Mouse (Mus musculus): ENCODE data around the gene Usp24. TPM values are rescaled to one million over a fixed set of nuclear protein-coding genes. Genes with fewer than 3 reads are reported as not detected.
"Not testable (repeated sequence)": the region's sequence is repeated elsewhere in the genome, so short reads cannot be mapped to it uniquely, and the experiment has no call there.

Gene Usp24
- polyA plus RNA-seq, 1 experiment from 2014 or later, result 6.7 TPM

- no peaks in the 10 kb centered on the region for H3K9me3 ChIP-seq (ENCODE audit: control insufficient read depth, low read length)
- no peak for ATAC-seq (ENCODE audit: low FRiP score, low TSS enrichment)
- H3K4me1 ChIP-seq (replicated peaks; ENCODE audit: control insufficient read depth, insufficient read depth), result no peaks in the 10 kb centered on the region
- no peaks in the 10 kb centered on the region for H3K27me3 ChIP-seq (ENCODE audit: control insufficient read depth, insufficient read depth, low read length)
- no peak overlapping the region for H3K4me3 ChIP-seq (ENCODE audit: low read depth, low read length)
- H3K27ac ChIP-seq (replicated peaks), result no peak overlapping the region
- TF ChIP-seq CTCF (IDR thresholded peaks at IDR 0.05; ENCODE audit: low read depth) (no peak), EP300 (optimal IDR thresholded peaks at IDR 0.05) (no peak)
- H3K4me2 ChIP-seq (replicated peaks; ENCODE audit: low read depth), result no peak overlapping the region
- H3K36me3 ChIP-seq (ENCODE audit: control insufficient read depth, insufficient read depth, low read length), result no peaks in the 10 kb centered on the region
- DNase-seq (ENCODE audit: low spot score), result no peak
- no peak overlapping the region for H3K9ac ChIP-seq (ENCODE audit: low read length)
- 74% methylated on average over 3 of the region's 3 CpGs for WGBS
Observed at GRCm38 (mm10) chr4:106333071-106333470, 17.1 kb downstream of the Usp24 start.

GRCm38 (mm10) chr4:106333584-106333983 is 17.6 kb downstream of the Usp24 start:
- Histone ChIP-seq H3K4me3 (ENCODE audit: low read depth, low read length) (no peak overlapping the region), H3K27me3 (ENCODE audit: control insufficient read depth, insufficient read depth, low read length) (no peaks in the 10 kb centered on the region), H3K4me2 (replicated peaks; ENCODE audit: low read depth) (no peak overlapping the region), H3K27ac (replicated peaks) (no peak overlapping the region), H3K36me3 (ENCODE audit: control insufficient read depth, insufficient read depth, low read length) (no peaks in the 10 kb centered on the region), H3K4me1 (replicated peaks; ENCODE audit: control insufficient read depth, insufficient read depth) (no peaks in the 10 kb centered on the region), H3K9me3 (ENCODE audit: control insufficient read depth, low read length) (no peaks in the 10 kb centered on the region), H3K9ac (ENCODE audit: low read length) (no peak overlapping the region)
- 60% methylated on average over 2 of the region's 2 CpGs for WGBS
- ATAC-seq (ENCODE audit: low FRiP score, low TSS enrichment) (no peak), DNase-seq (ENCODE audit: low spot score) (no peak)
- TF ChIP-seq CTCF (IDR thresholded peaks at IDR 0.05; ENCODE audit: low read depth) (no peak), EP300 (optimal IDR thresholded peaks at IDR 0.05) (no peak)

- WGBS, result 61% methylated on average over 1 of the region's 1 CpGs
- no peak overlapping the region for H3K4me3 ChIP-seq (ENCODE audit: low read depth, low read length)
- H3K27ac ChIP-seq (replicated peaks), result no peak overlapping the region
- H3K36me3 ChIP-seq (ENCODE audit: control insufficient read depth, insufficient read depth, low read length), result no peaks in the 10 kb centered on the region
- no peak overlapping the region for H3K4me2 ChIP-seq (replicated peaks; ENCODE audit: low read depth)
- no peaks in the 10 kb centered on the region for H3K9me3 ChIP-seq (ENCODE audit: control insufficient read depth, low read length)
- DNase-seq (ENCODE audit: low spot score) (no peak), ATAC-seq (ENCODE audit: low FRiP score, low TSS enrichment) (no peak)
- no peaks in the 10 kb centered on the region for H3K27me3 ChIP-seq (ENCODE audit: control insufficient read depth, insufficient read depth, low read length)
- TF ChIP-seq EP300 (optimal IDR thresholded peaks at IDR 0.05), result no peak
- TF ChIP-seq CTCF (IDR thresholded peaks at IDR 0.05; ENCODE audit: low read depth), result no peak
- H3K4me1 ChIP-seq (replicated peaks; ENCODE audit: control insufficient read depth, insufficient read depth), result no peaks in the 10 kb centered on the region
- no peak overlapping the region for H3K9ac ChIP-seq (ENCODE audit: low read length)
Observed at GRCm38 (mm10) chr4:106335858-106336257, 19.8 kb downstream of the Usp24 start.

- Histone ChIP-seq H3K4me1 (replicated peaks; ENCODE audit: control insufficient read depth, insufficient read depth) (no peaks in the 10 kb centered on the region), H3K27ac (replicated peaks) (no peak overlapping the region), H3K9ac (ENCODE audit: low read length) (no peak overlapping the region), H3K4me3 (ENCODE audit: low read depth, low read length) (no peak overlapping the region), H3K4me2 (replicated peaks; ENCODE audit: low read depth) (no peak overlapping the region), H3K9me3 (ENCODE audit: control insufficient read depth, low read length) (no peaks in the 10 kb centered on the region), H3K36me3 (ENCODE audit: control insufficient read depth, insufficient read depth, low read length) (peaks cover 12% of the 10 kb centered on the region), H3K27me3 (ENCODE audit: control insufficient read depth, insufficient read depth, low read length) (no peaks in the 10 kb centered on the region)
- DNase-seq (ENCODE audit: low spot score) (no peak), ATAC-seq (ENCODE audit: low FRiP score, low TSS enrichment) (no peak)
- TF ChIP-seq CTCF (IDR thresholded peaks at IDR 0.05; ENCODE audit: low read depth) (no peak), EP300 (optimal IDR thresholded peaks at IDR 0.05) (no peak)
- 88% methylated on average over 1 of the region's 1 CpGs for WGBS
Observed at GRCm38 (mm10) chr4:106347664-106348063, 31.7 kb downstream of the Usp24 start.

GRCm38 (mm10) chr4:106355025-106355424 is 39.0 kb downstream of the Usp24 start:
- H3K9me3 ChIP-seq (ENCODE audit: control insufficient read depth, low read length), result not testable (repeated sequence)
- 93% methylated on average over 2 of the region's 2 CpGs for WGBS

GRCm38 (mm10) chr4:106370013-106370412 is 54.0 kb downstream of the Usp24 start:
- TF ChIP-seq CTCF (IDR thresholded peaks at IDR 0.05; ENCODE audit: low read depth) (no peak), EP300 (optimal IDR thresholded peaks at IDR 0.05) (no peak)
- Histone ChIP-seq H3K27ac (replicated peaks) (no peak overlapping the region), H3K4me3 (ENCODE audit: low read depth, low read length) (no peak overlapping the region), H3K4me1 (replicated peaks; ENCODE audit: control insufficient read depth, insufficient read depth) (no peaks in the 10 kb centered on the region), H3K9ac (ENCODE audit: low read length) (no peak overlapping the region), H3K9me3 (ENCODE audit: control insufficient read depth, low read length) (no peaks in the 10 kb centered on the region), H3K27me3 (ENCODE audit: control insufficient read depth, insufficient read depth, low read length) (no peaks in the 10 kb centered on the region), H3K36me3 (ENCODE audit: control insufficient read depth, insufficient read depth, low read length) (peaks cover 10% of the 10 kb centered on the region), H3K4me2 (replicated peaks; ENCODE audit: low read depth) (no peak overlapping the region)
- DNase-seq (ENCODE audit: low spot score), result no peak
- WGBS, result 84% methylated on average over 6 of the region's 6 CpGs
- ATAC-seq (ENCODE audit: low FRiP score, low TSS enrichment), result no peak

More at GRCm38 (mm10) chr4:106355025-106355424, 39.0 kb downstream of the Usp24 start:
- not testable (repeated sequence) for H3K4me2 ChIP-seq (replicated peaks; ENCODE audit: low read depth); H3K4me1 ChIP-seq (replicated peaks; ENCODE audit: control insufficient read depth, insufficient read depth); H3K9ac ChIP-seq (ENCODE audit: low read length); DNase-seq (ENCODE audit: low spot score); H3K27me3 ChIP-seq (ENCODE audit: control insufficient read depth, insufficient read depth, low read length); ATAC-seq (ENCODE audit: low FRiP score, low TSS enrichment); H3K4me3 ChIP-seq (ENCODE audit: low read depth, low read length); H3K27ac ChIP-seq (replicated peaks)
- peaks cover 13% of the 10 kb centered on the region for H3K36me3 ChIP-seq (ENCODE audit: control insufficient read depth, insufficient read depth, low read length)

All from stomach, postnatal 0 days (tissue).